Mouse (Mus musculus) left cerebral cortex, adult 2 months (tissue): Measurements from ENCODE around the gene Olfr1342. TPM values are rescaled to one million over a fixed set of nuclear protein-coding genes. Genes with fewer than 3 reads are reported as not detected.

Experiments used
- DNase-seq, 2 experiments: peaks; one replicate each; pipeline ENCODE4 v3.0.0; 2021 to 2022; ENCODE audit warnings: low spot score in 2 of 2, mixed read lengths in 1 of 2; ENCODE audit errors: extremely low spot score in 1 of 2
- H3K27ac ChIP-seq: fragments of 200-600 bp; 2 replicates; pipeline ENCODE4 v1.8.1; 2022
- H3K4me3 ChIP-seq: fragments of 200-600 bp; 2 replicates; pipeline ENCODE4 v1.8.1; 2022
- CTCF ChIP-seq: fragments of 200-600 bp; IDR thresholded peaks from 2 replicates; pipeline ENCODE4 v1.8.1; 2022; ENCODE audit warnings: antibody characterized with exemption, mild to moderate bottlenecking, moderate library complexity
- intact Hi-C: fragments of 180-260 bp; cut with DNase I; formaldehyde crosslinking; loops from one replicate; pipeline ENCODE4 v1.15.1; 2025
- total RNA-seq, 2 experiments: library from RNA; stranded (reverse); gene quantifications; 2 replicates each; pipeline ENCODE4 v1.2.3; 2021

Gene Olfr1342
- total RNA-seq, 2 experiments from 2014 or later = not detected

DNA sequence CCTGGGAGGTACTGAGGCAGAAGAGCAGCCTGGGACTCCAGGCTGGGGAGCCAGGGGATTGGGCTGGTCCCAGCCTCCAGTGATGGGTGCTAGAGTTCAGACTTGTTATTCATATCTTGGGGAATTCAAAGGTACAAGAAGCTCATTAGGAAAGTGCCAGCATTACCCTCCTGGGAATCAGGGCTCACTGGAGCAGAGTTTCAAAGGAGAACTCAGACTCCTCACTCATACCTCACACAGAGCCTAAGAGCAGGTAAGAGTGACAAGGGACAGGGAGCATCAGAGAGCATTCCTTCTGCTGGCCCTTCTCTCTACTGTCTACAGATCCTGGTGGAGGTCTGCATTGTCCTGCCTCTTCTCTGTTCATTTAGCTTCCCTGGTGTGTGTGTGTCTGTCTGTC is 33.9 kb downstream of the Olfr1342 start, which contains the start of gene Olfr62:
TSS of gene Olfr62 (plus strand) at position 301 of the 400 bp plus-strand sequence.
- DNase-seq = no peak
- no peak for TF ChIP-seq CTCF
- Histone ChIP-seq H3K4me3 (no peak within 1 kb of the TSS), H3K27ac (no peak within 1 kb of the TSS)
- intact Hi-C loops = no loop called here

DNA sequence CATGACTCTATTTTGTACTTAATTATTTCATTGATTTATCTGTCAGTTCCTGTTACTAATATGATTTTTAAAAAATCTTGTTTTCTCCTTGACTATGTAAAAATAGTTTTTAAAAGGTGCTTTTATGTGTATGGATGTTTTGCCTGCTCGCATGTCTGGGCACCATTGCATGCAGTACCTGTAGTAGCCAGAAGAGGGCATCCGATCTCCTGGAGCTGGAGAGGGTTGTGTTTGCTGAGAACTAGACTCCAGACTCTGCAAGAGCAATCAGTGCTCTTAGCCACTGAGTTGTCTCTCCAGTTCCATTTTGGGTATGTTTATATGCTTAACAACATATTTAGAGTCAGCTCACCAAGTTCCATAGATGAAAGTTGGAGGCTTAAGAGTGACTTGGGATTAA is 47.3 kb downstream of the Olfr1342 start:
- peak; percentile 50 to 76 for DNase-seq
- Histone ChIP-seq H3K27ac (no peak overlapping the region), H3K4me3 (no peak overlapping the region)
- peak; percentile 93 for TF ChIP-seq CTCF
- intact Hi-C loops = loop anchor here (1.0 to 10.0 kb wide), 2 partner anchors 343 to 550 kb away; partner anchors contain the start of genes Ermap and Svbp

DNA sequence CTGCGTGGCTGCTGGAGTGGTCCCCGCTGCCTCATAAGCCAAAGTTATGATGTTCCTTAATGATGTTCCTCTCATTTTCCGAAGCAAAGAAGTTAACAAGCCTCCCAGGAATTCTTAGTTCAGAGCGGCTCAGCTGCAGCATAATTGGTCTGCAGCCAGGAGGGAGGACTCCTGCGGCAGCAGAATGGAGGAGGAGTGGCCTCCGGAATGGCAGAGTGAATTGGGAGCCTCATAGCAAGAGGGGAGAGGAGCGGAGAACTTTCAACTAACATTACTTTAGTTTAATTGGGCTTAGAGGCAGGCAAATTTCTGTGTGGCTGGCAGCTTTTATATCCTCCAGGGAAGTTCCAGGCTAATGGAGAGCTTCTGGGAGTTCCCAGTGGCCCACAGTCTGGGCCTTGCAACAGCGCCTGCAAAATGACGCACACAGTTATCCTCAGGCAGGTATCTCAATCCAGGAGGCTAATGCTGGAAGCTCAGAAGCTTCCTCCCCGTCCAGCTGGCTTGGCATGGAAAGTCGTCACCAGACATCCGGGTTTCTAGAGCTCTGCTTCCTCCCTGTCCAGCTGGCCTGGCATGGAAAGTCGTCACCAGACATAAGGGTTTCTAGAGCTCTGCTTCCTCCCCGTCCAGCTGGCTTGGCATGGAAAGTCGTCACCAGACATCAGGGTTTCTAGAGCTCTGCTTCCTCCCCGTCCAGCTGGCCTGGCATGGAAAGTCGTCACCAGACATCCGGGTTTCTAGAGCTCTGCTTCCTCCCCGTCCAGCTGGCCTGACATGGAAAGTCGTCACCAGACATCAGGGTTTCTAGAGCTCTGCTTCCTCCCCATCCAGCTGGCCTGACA is 50.0 kb downstream of the Olfr1342 start:
- TF ChIP-seq CTCF = no peak
- no peak for DNase-seq
- no peak overlapping the region for H3K27ac ChIP-seq
- H3K4me3 ChIP-seq = no peak overlapping the region
- intact Hi-C loops = loop anchor here (10.0 kb wide), 1 partner anchor 552 kb away; the partner anchor contains the start of genes Ermap and Svbp

Other genes with a start within 250 kb of the Olfr1342 start
- 1 to 10 TPM in 1 of 2 experiments, under 1 TPM in 1; 0.79 to 1.4 TPM for gene Mpl, start 235.2 kb downstream of the Olfr1342 start, total RNA-seq
- 1 to 10 TPM; 8.2 to 8.5 TPM for gene Tie1, start 202.7 kb downstream of the Olfr1342 start, total RNA-seq
- gene 2610528J11Rik, start 165.8 kb downstream of the Olfr1342 start, total RNA-seq = not detected
- gene Tmem125, start 148.7 kb downstream of the Olfr1342 start, total RNA-seq = 1 to 10 TPM; 5.0 to 7.1 TPM
- under 1 TPM; 0.72 to 0.82 TPM for gene Cfap57, start 72.0 kb downstream of the Olfr1342 start, total RNA-seq
- 10 to 100 TPM; 52.7 to 61.4 TPM for gene Ebna1bp2, start 72.0 kb downstream of the Olfr1342 start, total RNA-seq
- not detected for gene Olfr62, start 33.8 kb downstream of the Olfr1342 start, total RNA-seq
- not detected for gene Olfr1341, start 10.8 kb upstream of the Olfr1342 start, total RNA-seq
- not detected for gene Olfr1340, start 27.4 kb upstream of the Olfr1342 start, total RNA-seq
- gene Olfr1339, start 39.4 kb upstream of the Olfr1342 start, total RNA-seq = not detected
- not detected for gene Olfr1338, start 66.0 kb upstream of the Olfr1342 start, total RNA-seq
- gene Olfr1337, start 89.8 kb upstream of the Olfr1342 start, total RNA-seq = not detected
- gene Olfr1335, start 117.2 kb upstream of the Olfr1342 start, total RNA-seq = not detected
- gene Olfr1333, start 143.5 kb upstream of the Olfr1342 start, total RNA-seq = not detected
- gene Olfr1331, start 171.9 kb upstream of the Olfr1342 start, total RNA-seq = not detected
- not detected for gene Olfr1330, start 195.8 kb upstream of the Olfr1342 start, total RNA-seq
- not detected for gene Olfr1329, start 224.7 kb upstream of the Olfr1342 start, total RNA-seq
- gene Olfr1328, start 245.9 kb upstream of the Olfr1342 start, total RNA-seq = not detected